Mouse (Mus musculus) neural tube, embryonic 10.5 days (tissue): ENCODE results near the gene Lrrc49.

Experiments
- DNase-seq: peaks from one replicate; pipeline ENCODE4 v3.0.0-alpha.2; 2017; ENCODE audit warnings: low spot score; ENCODE audit errors: extremely low spot score

Lrrc49 gene

DNA sequence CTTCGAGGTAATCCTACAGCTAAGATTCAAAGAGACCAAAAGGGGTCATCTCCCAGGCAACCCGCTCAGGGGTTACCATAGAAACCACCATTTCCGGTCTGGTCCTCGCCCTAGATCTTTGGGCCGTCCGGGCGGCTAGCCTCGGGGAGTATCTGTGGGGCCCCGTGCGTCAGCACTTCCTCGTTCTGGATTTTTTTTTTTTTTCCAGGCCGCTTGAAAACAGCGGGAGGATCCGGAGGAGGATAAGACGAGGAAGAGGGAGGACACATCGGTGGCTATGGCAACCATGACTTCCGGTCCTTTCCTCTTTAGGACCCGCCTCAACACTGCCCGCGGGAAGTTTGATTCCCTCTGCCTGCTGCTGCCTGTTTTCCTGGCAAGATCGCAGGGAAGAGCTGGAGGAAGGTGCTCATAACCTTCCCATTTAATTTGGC, at the start of gene Lrrc49:
TSS of gene Lrrc49 (minus strand) at position 268 of the 434 bp plus-strand sequence.
- peak; percentile 94 for DNase-seq

DNA sequence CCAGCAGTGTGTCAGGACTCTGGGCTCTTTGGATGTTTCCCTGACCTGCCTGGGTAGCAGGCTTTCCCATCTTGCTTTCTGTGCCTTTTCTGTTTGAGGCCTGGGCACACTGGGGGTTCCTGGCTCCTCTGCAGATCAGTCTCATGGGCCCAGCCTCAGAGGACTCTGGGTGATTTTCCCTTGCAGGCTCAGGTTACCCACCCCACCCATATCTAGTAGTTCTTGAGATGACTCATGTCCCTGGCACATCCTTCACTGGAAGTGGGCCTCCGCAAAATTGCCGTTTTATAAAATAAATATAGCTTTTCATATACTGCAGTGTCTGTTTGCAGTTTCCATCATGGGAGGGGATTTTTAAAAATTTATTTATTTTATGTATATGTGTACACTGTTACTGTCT, 46.4 kb upstream of the Lrrc49 start:
- no peak for DNase-seq

DNA sequence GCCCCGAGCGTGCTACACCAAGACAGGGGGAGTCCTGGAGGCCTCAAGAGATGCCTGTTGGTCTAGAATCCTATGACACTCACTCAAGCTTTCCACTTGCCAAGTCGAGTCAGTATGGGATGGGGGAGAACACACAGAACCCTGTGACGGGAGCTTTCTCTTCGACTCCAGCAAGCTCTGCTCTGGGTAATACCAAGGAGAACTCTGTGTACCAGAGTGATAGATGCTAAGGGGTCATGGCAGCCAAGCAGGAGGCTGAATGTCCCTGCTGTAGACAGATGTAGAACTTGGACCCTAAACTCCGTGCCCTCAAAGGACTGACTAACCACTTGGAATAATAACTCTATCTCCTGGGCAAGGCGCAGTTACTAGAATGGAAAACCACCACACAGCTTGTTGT, 37.0 kb upstream of the Lrrc49 start:
- no peak for DNase-seq

DNA sequence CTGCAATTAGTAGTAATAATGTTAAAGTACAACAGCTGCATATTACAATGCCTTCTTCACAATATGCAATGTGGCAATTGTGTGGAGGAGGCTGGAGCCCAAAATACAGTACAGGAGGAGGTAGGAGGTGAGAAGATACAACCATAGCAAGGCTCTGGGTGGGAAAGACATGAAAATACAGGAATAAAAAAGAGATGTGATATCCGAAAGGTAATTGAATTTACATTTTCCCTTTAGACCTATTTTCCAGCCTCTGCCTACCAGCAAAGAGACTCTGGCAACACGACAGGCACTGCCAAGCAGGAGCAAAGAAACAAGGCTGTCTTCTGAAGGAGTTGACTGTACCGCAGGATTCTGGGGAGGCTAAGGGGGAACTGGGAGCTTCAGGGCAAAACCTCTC, 31.7 kb upstream of the Lrrc49 start:
- no peak for DNase-seq

DNA sequence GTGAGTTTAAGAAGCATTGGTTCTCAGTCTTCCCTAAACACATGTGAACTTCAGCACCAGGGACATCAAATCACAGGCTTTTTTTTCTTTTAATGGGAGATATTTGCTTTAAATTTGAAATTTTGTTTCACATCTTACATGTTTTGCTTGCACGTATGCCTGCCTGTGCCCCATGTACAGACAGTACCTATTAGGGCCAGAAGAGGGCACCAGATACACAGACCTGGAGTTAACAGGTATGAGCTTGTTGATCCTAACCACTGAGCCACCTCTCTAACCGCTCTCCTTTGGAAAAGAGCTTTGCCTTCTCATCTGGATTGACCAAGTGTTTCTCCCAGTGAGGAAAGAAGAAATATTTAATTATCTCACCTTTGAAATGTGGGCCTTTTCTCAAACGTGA, 30.3 kb upstream of the Lrrc49 start:
- peak; percentile 34 for DNase-seq

DNA sequence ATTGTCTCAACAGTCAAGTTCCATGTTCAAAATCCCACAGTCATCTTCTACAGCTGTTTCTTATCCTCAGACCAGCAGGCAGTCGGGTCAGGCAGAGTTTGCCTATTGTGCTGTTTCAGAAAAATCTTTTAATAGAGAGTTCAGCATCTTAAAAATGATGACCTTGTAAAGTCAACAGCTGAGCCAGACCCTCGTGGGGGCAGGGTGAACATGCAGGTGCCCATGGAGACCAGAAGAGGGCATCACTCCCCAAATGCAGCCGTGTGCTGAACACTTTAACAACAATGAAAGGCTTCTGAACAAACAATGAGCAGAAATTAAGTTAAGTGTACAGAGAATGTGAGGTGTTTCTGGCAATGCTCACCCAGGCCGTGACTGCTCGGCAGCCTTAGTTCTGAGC, 27.9 kb upstream of the Lrrc49 start:
- no peak for DNase-seq

DNA sequence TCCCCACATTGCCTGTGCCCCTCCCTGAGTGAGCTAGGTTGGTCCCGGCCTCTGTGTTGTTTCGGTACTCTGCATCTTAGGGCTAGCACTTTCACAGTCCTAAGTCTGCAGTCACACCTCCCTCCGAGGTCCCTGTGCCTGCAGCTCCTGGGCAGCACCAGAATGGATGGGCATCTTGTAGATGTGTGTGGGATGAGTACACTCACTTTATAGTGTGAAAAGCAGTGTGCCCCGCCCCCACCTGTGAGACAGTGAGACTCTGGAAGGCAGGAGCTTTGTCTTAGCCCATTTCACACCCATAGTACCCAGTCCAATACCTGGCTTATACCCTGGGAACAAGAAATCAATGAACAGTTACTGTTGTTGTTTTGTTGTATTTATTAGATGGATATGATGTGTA, 27.3 kb upstream of the Lrrc49 start:
- DNase-seq, result no peak

DNA sequence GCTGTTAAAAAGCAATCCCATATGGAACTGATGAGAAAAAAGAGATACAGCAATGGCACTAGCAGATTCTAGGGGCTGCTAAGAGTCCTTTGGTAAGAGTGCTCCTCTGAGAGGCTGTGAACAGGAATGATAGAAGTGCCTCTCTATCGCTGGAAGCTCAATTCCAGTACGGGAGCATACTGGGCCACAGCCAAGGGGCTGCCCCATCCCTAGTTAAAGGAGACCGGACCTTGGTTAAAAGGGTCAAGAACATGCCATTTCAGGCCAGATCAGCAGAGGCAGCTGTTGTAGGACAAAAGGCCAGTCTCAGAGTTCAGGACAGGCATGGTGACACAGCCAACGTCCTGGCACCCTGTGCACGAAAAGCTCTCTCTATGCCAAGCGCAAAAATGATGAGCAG, 26.2 kb upstream of the Lrrc49 start:
- no peak for DNase-seq

DNA sequence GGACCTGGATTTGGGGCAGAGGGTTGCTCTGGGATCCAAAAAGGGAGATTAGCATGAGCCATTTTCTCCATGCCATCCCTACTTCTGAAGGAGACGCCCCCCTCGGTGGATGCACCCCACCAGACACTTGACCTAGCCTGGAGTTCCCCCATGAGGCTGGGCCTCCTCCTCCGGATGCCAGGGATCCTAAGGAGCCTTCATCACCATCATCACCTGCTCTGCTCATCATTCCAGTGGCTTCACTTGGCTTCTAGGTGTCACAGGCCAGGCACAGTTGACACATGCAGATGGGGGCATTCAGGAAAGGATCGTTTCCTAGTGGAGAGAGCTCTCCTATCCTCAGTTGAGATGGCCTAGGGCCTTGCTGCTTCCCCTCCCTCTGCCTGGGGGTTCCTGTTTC, 25.7 kb upstream of the Lrrc49 start:
- no peak for DNase-seq

DNA sequence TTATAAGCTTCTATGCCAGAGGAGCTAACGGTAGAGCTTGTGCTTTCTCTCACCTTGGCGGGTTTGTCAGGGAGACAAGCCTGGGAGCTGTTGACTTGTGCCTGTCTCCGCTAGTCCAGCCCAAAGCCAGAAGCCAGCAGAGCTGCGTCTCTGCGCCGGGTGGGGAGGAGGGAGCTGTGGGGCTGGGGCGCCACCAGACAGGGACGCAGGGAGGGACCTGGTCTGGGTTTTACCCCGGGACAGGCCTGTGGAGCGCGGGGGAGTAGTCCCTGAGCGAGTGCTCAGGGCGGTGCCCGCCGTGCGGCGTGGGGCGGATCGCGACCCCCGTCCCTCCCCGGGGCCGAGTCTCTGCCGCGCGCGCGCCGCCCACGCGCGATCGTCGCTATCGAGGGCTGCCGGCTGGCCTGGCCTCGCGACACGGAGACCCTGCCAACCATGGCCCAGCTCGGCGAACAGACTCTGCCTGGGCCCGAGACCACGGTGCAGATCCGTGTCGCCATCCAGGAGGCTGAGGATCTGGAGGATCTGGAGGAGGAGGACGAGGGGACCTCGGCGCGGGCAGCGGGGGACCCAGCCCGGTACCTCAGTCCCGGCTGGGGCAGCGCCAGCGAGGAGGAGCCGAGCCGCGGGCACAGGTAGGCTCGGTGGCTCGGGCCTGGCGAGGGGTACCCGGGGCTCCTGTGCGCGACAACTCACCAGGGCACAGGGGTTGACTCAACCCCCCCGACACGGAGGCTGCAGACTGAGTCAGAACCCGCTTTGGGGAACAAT, 25.0 kb upstream of the Lrrc49 start, which contains the start of gene Larp6:
TSS of gene Larp6 (plus strand) at position 219 of the 771 bp plus-strand sequence.
- DNase-seq, result peak; percentile 57

DNA sequence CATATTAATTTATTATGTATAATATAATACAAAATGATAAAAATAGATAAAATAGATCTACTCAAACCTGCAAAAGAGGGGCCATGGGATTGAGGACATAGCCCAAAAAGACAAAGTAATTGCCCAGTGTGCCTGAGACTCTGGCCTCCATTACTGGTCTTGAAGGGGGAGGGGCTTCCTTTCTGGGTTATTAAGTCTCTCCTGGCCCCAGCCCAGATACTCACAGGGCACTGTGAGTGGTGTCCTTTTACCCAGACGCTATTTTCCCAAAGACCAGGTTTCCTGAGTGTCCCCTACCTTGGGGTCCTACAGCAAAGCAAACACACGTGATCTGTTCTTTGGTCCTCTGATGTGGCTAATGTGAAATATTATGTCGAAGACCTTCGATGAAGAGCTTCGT, 24.1 kb upstream of the Lrrc49 start:
- DNase-seq, result no peak

DNA sequence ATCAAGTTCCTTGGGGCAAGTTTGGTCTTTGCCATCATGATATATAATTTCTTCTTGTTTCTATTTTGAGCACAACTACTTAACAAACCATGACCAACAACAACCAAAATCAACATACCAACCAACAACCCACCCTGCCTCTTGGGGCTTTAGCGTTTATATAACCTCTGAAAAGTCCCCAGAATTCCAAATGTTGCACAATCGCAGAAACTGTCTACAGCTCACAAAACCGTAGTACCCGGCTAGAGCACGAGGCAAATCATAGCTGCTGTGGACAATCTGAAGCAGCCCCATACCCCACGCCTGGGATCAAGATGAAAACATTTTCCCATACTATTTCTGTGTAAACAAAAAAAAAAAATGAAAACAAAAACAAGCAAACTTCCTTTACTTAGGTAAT, 21.8 kb upstream of the Lrrc49 start:
- no peak for DNase-seq

DNA sequence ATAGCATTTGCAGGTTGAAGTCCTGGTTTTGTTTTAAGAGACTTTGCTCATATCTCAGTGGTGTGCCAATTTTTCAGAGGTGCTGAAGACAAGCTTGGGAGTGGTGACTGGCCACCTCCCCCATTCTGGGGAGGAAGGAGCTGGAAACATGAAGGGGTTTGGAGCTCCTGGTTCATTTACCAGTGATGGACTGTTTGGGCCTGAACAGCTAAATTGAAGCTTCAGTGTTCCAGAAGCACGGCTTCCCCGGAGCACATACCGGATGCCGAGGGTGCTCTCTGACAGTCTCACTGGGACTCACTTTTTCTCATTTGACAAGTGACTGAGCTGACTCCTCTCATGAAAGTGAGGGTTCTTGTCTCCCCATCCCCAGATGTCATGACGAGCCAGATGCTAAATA, 20.6 kb upstream of the Lrrc49 start:
- no peak for DNase-seq

DNA sequence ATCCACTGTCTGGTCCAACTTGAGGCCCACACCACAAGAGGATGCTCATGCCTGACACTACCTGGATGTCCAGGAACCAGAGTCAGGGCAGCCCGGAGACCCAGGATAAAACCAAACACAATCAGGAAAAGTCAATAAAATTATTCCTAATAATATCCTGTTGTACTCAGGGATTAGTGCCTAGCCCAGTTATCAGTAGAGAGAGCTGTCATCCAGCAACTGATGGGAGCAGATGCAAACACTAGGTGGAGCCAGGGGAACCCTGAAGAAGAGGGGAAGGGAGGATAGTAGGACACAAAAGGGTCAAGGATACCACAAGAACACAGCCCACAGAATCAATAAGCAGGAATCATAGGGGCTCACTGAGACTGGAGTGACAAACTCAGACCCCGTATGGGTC, 19.6 kb upstream of the Lrrc49 start:
- DNase-seq, result no peak

DNA sequence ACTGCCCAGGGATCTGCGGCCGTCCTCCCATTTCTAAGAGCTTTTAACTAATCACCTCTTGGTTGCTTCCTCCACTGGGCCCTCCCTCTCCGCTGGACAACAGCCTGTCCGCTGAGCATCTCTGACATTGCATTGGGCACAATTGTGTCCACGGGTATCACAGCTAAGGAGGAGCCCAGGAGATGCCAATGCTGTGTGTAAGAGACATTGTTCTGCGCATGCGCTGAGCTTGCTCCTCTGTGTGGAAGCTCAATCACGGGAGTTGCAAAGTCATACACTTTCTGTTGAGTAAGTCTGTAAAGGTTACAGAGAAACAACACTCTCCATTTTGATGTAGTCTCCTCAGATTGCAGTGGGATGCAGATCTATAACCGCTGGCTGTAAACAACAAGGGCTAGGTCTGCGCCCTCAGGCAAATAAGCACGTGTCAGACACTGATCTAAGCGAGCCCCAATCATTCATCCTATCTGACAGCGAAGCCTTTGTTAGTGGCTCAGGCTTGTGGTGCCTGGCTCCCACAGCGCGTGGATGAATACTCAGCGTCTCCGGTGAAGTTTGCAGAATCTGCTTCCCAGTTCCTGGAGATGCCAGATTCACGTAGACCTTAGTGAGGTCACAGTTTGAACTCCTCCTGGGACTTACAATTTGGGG, 11.7 kb upstream of the Lrrc49 start:
- no peak for DNase-seq

DNA sequence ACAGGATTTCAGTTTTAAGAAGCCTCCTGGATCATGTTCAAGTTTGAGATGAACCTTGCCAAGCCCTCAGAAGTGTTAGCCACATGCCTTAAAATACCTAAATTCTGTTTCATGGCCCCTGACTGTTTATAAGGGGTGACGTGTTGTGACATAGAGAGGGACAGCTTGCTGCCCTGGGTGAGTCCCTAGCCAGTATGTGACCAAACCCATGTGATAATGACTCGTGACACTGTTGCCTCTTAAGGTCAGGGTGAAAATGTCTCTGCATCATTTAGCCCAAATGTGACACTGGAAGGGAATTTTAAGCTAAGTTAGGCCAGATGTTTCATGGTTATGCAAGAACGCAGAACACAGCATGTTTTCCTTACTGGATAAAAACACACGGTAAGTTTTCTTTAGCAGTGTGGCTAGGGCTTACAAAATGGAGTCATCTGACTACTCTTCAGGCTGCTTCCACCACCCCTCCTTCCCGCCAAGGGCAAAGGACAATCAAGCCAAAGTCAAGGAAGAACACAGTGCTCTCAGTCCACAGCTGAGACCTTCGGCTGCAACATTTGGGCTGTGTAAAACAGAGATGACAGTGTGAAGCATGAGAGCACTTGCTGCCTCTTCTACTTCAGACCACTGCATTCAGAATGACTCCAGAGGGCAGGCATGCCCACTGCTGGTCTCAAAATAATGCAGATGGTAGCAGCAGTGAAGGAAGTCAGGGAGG, 8.5 kb upstream of the Lrrc49 start:
- no peak for DNase-seq

DNA sequence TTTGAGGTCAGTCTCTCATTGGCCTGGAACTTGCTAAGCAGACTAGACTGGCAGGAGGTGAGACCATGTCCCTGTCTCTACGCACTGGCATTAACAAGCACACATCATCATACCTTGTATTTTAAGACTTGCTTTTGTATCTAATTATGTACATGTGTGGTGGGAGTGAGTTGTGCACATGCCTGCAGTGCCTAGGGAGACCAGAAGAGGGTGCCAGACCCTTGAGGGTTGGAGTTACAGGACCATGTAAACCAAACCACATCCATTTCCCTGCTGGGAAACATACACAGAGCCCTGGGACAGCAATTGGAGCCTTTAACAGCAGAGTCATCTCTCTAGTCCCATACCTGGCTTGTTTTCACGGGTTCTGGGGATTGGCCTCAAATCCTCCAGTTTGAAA, 6.0 kb upstream of the Lrrc49 start:
- no peak for DNase-seq

DNA sequence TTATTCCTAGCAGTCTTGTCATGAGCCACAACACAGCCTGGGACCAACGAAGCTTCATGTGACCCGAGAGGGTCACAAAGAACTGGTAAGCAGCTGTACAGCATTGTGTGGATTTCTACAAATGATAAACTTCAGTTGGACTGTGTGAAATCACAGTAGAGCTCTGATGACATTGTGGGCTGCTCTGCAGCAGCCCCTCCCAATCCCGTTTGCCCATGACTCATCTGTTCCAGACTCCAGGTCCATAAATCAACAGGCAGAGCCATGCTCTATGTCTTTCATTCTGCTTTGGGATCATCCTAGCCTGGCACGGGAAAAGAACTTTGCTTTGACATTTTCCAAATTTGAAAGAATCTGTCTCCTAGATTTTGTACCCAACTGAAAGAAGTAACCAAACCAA, 4.7 kb upstream of the Lrrc49 start:
- no peak for DNase-seq

DNA sequence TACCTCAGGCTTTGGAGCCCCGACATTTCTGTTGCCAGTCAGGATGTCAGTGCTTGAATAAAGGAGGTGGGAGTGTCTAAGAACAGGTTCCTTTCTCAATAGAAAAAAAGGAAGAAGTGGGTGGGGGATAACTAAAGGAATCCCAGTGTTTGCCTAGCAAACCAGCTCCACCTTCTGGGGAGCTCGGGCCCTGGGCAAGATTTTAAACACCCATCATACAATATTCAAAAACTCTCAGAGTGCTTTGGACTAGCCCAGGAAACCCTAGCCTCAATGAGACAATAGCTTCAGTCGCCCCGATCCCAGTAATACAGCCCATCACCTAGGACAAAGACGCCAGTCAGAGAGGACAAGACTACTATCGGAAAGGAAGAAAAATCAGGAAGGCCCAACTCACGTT, 543 bp downstream of the Lrrc49 start:
- DNase-seq, result no peak

DNA sequence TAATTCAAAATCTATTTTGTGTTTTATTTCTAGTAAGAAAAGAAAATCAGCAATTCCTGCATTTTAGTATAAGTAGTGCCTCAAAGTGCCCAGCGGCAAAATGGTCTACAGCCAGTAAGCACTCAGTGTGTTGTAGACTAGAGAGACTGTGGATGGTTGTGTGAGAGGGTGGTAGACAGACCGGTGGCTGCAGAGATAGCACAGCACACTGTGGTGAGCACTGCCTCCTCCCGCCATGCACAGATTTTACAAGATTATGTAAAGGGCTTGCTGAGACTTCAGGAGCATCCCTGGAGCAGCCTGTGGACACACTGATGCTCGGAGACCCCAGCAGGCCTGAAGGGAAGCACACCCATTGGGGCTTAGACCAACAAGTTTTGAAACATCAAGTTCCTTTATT, 5.2 kb downstream of the Lrrc49 start:
- DNase-seq, result no peak

DNA sequence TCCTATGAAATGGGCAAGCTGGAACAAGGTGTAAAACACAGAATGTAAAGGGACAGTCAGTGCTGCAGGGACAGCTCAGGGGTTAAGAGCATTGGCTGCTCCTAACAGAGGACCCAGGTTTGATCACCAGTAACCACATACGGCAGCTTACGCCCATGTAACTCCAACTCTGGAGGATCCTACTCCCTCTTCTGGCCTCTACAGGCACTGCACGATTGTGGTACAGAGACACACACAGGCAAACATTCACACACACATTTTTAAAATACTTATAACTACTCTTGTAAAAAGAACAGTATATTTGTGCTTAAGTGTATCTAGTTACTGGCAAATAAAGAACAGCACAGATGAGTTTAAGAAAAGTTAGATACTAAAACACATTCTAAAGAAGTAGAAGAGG, 7.0 kb downstream of the Lrrc49 start:
- DNase-seq, result no peak

DNA sequence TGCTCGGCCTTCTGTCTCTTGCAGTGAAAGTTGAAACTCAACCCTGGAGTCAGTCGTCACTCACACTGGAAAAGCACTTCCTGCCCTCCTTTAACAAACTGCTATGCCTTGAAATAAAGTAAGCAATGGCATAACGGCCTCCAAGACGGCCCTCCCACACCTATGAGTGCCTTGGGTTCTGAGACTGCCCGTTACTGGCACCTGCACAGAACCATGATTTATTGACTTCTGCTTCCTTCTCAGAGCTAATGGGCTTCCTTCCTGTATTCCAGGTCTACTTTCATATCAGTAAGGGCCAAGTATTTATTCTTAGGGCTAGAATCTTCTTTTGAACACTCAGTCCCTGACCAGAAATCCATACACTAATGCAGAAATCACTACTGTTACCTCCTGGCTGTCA, 9.0 kb downstream of the Lrrc49 start:
- no peak for DNase-seq
